Mouse (Mus musculus): ENCODE data around the gene Srr. TPM values are rescaled to one million over a fixed set of nuclear protein-coding genes. Genes with fewer than 3 reads are reported as not detected.

Gene Srr
- total RNA-seq, 2 experiments from 2014 or later, result 24.7 to 28.0 TPM

DNA sequence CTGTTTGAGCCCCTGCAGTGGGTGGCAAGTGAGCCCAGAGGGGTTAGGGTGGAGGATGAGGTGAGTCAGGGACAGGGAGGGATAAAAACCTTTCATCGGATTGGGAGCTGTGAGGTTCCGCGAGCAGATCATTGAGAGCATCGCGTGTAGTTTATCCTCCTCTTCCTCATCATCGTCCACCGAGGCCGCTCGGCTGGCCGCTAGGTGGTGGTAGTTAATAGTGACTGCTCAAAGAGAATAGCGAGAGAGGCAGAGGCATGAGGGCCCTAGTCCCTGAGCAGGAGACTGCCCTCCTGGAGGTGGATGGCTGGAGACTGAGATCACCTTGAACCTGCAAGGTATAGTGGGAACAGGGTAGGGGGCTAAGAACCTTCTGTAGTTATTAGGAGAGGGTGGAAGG is 62.3 kb downstream of the Srr start:
- peak; percentile 40 for DNase-seq

DNA sequence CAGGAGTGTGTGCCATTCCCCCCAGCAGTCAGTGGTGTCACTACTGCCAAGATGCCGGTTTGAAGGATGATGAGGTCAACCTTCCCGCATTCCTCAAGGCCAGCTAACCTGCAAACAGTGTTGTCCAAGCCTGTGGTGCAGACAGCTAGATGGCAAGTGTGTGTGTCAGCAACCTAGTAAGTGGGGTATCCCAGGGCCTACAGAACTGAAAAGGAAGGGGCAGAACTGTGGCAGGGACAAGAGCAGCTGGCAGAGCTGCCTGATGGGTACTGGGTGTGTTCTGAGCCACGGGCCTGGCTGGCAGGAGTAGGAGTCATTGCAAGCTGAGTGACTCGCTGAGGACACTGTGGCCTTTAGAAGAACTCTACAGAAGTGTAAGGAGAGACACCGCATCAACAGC is 63.6 kb downstream of the Srr start:
- no peak for DNase-seq

DNA sequence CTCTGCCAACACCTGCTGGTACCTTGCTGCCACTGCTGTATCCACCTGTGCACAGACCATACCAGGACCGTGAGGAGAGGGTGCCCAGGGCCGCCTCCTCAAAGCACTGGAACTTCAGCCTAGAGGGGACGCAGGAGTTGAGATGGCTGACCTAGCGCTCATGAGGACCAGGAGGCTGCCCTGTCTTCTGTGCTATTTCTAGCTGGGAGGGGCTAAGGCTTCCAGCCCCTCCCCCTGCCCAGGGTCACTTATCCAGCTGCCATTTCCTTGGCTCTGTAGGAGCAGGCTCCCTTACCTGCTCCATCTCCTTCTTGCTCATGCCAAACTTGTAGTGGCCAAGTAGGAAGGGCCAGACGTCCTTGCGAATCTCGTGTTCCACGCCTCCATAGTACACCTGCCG is 68.0 kb downstream of the Srr start:
- no peak for DNase-seq

Small RNA genes within 50 kb of the gene (microRNA-seq; reads per million reads assigned to microRNA genes)
- 0.25 to 0.95 reads per million in 2 experiments for gene Mir6926

Other genes with a start within 250 kb of the Srr start
- gene Pafah1b1, start 201.3 kb downstream of the Srr start, total RNA-seq (2021), result 100 to 1,000 TPM; 110 to 113 TPM
- 10 to 100 TPM in 1 of 2 experiments, 1 to 10 TPM in 1; 9.1 to 11.7 TPM for gene Mettl16, start 155.1 kb downstream of the Srr start, total RNA-seq (2021)
- 1 to 10 TPM; 7.6 to 9.8 TPM for gene Mnt, start 95.0 kb downstream of the Srr start, total RNA-seq (2021)
- gene Sgsm2, start 28.9 kb downstream of the Srr start, total RNA-seq (2021), result 1 to 10 TPM; 4.6 to 6.9 TPM
- 10 to 100 TPM; 25.7 to 26.1 TPM for gene Tsr1, start 27.9 kb downstream of the Srr start, total RNA-seq (2021)
- 10 to 100 TPM; 15.2 to 18.5 TPM for gene Smg6, start 125 bp downstream of the Srr start, total RNA-seq (2021)
- 10 to 100 TPM; 21.1 to 27.1 TPM for gene Hic1, start 243.6 kb upstream of the Srr start, total RNA-seq (2021)